Mouse (Mus musculus) E14TG2a.4 (cell line): ENCODE measurements around the gene Krtap5-1.
"Not testable (repeated sequence)": the region's sequence is repeated elsewhere in the genome, so short reads cannot be mapped to it uniquely, and the experiment has no call there.

ENCODE experiments used
- CTCF ChIP-seq: conservative IDR thresholded peaks from 2 replicates; pipeline ENCODE4 v1.5.1; 2014; ENCODE audit warnings: low read length
- NANOG ChIP-seq: IDR thresholded peaks from 2 replicates; pipeline ENCODE4 v1.6.1; 2014; ENCODE audit warnings: borderline replicate concordance, low read length, mixed read lengths
- POU5F1 ChIP-seq: IDR thresholded peaks from 2 replicates; pipeline ENCODE4 v1.6.1; 2014; ENCODE audit warnings: low read length, borderline replicate concordance

DNA sequence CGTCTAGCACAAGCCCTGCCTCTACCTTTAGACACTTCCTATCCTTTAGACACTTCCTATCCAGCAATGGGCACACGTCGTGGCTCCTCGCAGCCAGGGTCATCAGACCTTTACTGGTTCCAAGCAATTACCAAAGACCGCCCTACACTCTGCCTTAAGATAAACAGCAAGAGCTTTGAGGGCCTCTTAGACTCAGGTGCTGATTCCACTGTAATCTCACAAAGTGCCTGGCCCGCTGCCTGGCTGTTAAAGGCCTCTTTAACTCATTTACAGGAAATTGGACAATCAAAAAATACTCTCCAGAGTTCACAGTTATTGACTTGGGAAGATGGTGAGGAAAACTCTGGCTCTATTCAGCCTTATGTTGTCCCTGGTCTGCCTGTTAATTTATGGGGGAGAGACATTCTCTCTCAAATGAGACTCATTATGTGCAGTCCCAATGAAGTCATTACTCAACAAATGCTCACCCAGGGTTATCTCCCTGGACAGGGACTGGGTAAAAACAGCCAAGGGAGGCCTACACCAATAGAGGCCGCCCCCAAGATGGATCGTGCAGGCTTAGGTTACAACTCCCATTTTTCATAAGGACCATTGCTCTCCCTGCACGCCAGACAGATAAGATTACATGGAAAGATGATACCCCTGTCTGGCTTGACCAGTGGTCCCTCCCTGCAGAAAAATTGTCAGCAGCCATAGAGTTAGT lies 10.9 kb downstream of the Krtap5-1 start:
- not testable (repeated sequence) for TF ChIP-seq CTCF, POU5F1, NANOG
